Mouse (Mus musculus) CD4-positive, CD25-positive, alpha-beta regulatory T cell, adult 4 months (primary cell): ENCODE measurements at regions not wholly inside any gene's neighbourhood (a gene's known extent, or its start where the extent isn't known, plus 50 kb on each side); places are given as distances from the start of the nearest gene placed in this dataset.
"Not testable (repeated sequence)": the region's sequence is repeated elsewhere in the genome, so short reads cannot be mapped to it uniquely, and the experiment has no call there.

Source experiments
- ATAC-seq: one replicate; pipeline ENCODE4 v1.8.0; 2017

- peak; percentile 6 for ATAC-seq
These were observed 87.3 kb downstream of the Gm11077 start for GRCm38 (mm10) chr6:140816359-140816758.

DNA sequence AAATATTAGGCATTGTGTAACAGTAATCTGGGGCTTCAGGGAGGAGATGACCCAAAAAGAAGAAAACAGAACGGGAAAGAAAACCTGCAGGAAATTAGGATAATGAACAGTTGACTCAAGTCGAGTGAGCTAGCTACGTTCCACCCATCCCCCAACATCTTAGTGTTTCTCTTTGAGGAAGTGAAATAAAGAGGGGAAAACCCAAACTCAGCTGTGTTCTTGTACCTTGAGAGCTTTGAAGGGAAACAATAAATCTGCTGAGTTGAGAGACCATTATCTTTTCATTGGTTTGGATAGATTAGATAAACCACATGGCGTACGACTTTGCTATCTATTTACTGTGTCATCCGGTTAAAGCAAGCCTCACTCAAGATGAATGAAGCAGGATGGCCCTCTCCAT, 87.7 kb downstream of the Gm11077 start:
- peak; percentile 95 for ATAC-seq

- peak; percentile 6 for ATAC-seq
These were observed 90.4 kb downstream of the Gm11077 start for GRCm38 (mm10) chr6:140819451-140819878.

DNA sequence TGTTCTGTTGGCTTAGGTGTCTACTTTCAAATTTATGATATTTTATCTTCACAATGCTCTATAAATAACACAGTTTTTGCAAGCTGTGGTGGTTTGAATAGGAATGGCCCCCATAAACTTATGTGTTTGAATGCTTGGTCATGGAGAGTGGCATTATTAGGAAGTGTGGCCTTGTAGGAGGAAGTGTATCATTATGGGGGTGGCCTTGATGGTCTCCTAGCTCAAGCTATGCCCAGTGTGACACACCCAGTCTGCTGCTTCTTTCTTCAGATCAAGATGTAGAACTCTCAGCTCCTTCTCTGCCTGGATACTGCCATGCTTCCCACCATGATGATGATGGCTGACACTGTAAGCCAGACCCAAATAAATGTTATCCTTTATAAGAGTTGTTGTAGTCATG, 97.4 kb downstream of the Gm11077 start:
- ATAC-seq: no peak

DNA sequence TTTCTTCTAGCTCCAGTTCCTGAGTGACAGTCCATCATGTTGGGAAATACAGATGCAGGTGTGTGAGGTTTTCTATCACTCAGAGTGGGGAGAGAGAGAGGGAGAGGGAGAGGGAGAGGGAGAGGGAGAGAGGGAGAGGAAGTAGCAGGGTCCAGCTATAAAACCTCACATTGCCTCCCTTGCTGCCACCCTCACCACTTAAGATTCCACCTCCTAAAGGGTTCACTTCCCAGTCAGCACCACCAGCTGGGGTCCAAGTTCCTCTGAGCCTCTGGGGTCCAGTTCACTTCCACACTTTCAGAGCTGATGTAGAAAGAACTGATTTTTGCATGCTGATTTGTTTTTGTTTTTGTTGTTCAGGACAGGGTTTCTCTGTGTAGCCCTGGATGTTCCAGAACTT, 98.6 kb downstream of the Gm11077 start:
- no peak for ATAC-seq

GRCm38 (mm10) chr6:140843292-140843991, 114.4 kb downstream of the Gm11077 start:
- no peak for ATAC-seq

- no peak for ATAC-seq
These were observed 118.1 kb downstream of the Gm11077 start for GRCm38 (mm10) chr6:140847165-140847564.

DNA sequence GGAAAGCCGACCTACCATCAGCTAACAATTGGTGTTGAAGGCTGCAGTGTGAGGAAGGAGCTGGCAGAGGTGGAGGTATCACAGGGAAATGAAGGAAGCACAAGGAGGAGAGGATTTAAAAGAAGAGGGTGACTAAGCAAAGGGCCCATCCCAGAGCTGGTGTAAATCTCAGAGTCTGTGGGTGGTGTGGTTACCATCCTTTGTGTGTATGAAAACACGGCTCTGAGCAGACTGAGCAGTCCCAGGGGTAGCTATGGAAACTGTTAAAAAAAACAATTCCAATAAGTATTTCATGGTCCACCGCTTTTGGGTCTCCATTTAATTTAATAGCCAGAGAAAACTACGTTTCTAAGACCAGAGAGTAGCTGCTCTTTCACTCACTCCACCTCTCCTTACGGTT, 123.3 kb downstream of the Gm11077 start:
- ATAC-seq: no peak

DNA sequence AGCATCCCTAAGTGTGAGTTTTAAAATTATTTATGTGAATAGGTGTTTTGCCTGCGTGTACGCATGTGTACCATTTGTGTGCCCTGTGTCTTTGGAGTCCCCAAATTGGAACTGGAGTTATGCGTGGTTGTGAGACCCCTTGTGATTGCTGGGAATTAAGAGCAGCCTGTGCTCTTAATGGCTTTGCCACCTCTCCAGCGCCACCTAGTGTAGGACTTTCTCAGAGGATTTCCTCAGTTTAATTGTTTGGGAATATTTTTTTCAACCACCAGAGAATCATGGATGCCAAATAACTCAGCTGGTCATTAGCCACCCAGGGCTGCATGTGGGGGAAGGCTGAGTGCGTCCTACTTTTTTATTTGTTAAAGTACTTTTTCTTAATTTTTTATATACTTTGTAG, 124.4 kb downstream of the Gm11077 start:
- ATAC-seq: peak; percentile 65

- no peak for ATAC-seq
These were observed 125.6 kb downstream of the Gm11077 start for GRCm38 (mm10) chr6:140854691-140855090.

DNA sequence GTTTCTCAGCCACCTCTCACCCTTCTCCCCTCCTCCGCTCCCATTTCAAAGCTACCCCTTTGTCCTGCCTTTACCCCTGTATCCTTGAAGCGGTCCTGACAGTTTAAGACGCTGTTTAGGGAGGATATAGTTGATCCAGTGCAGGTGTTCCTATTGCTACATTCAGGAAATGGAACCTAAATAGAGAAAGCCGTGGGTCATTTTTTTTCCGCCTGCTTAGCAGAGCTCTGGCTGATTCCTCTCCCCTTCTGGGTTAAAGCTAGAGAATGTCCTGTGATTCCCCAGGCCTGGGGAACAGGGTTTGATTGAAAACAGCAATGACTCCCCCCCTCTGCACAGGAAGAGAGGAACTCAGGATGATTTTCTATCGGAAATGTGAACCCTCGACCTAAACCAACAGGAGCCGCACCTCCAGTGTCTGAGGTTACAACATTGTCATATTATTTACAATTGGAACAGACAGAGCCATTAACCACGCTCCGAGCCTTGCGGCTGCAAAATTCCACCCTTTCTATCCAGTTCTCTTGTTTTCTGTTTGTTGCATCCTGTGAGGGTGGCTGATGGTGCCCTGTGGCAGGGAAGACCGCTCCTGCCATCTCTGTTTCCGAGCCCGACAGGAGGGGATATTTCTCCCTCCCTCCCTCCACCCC, 127.5 kb downstream of the Gm11077 start:
- ATAC-seq: no peak

- ATAC-seq: no peak
These were observed 128.1 kb downstream of the Gm11077 start for GRCm38 (mm10) chr6:140857118-140857746.

DNA sequence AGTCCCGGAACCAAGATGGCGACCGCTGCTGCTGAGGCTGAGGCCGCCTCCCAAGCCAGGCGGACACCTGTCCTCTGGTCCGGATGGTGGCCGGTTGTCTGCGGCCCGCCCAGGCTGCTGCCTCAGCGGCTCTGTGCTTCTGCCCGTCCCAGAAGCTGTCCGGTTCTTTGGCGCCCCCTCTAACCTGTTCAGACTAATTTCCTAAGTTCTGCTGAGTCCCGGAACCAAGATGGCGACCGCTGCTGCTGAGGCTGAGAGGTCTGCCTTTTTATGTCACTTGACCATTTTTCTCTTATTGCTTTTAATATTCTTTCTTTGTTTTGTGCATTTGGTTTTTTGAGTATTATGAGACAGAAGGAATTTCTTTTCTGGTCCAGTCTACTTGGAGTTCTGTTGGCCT, 140.4 kb downstream of the Gm11077 start:
- ATAC-seq: not testable (repeated sequence)

DNA sequence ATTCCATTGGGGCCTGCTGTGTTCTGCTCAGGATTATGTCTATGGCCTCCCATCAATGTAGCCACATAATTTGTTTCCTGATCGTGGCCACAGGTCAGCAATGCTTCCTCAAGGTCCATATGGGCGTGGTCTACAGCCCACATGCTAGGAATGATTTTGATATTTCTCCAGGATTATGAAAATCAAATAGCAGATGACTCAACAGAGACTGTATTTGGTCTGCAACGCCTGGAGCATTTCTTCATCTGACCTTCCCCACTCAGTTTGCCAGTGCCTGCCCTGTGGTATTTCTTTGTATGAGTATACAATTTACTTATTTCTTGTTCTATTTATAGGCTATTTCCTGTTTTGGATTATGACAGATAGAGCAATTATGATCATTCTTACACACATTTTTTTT, 145.7 kb downstream of the Gm11077 start:
- ATAC-seq: no peak

GRCm38 (mm10) chr6:140883651-140884050, 154.6 kb downstream of the Gm11077 start:
- ATAC-seq: no peak

DNA sequence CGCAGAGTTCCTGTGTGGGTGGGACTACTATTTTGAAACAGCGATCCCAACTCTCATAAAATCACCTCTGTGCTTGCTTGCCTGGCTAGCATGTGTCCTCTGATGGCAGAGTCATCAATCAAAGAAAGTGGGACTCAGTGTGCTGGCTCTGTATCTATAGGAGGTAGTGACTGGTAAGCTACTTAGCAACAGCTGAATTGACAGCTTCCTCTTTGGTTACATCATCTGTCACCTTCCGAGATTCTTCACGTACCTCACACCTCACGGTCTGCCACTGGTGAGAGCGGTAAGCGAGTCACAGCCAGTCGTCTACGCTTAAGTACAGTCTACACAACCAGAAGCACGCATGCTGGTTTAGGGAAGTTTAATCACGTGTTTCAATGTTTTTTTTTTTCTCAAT, 159.5 kb downstream of the Gm11077 start:
- no peak for ATAC-seq

- ATAC-seq: no peak
These were observed 161.0 kb downstream of the Gm11077 start for GRCm38 (mm10) chr6:140890060-140890459.

- no peak for ATAC-seq
These were observed 161.5 kb downstream of the Gm11077 start for GRCm38 (mm10) chr6:140890591-140890990.

GRCm38 (mm10) chr6:140894467-140894866, 165.4 kb downstream of the Gm11077 start:
- no peak for ATAC-seq

GRCm38 (mm10) chr6:140895441-140895840, 166.4 kb downstream of the Gm11077 start:
- no peak for ATAC-seq

GRCm38 (mm10) chr6:140897111-140897510, 168.0 kb downstream of the Gm11077 start:
- ATAC-seq: no peak

DNA sequence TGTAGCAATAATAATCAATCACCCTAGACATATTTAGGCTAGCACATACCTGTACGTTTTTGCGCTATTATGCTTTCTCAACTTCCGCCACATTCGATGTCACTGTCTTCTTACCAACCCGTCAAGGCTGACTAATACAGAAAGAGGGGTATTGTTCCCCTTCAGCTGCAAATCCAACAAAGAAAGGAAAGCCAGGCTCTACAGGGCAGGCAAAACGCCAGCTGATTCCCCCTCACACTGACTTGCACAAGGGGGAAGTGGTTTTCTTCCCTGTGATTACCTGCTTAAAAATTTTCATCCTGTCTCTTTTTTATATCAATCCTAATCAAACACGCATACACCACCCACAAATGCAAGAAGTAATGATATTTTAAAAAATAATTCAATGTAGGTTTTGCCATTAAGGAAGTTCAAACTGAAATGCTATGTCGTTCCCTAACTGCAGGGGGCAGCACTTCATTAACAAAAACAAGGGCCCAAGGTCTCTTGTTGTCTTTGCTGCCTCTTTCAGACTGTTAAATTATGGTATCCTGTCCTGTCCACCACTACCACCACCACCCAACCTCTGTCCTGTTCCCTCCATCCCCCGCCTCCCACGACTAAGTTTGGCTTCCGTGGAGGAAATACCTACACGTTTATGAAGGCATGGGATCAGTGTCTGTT, 195.4 kb downstream of the Gm11077 start:
- no peak for ATAC-seq

DNA sequence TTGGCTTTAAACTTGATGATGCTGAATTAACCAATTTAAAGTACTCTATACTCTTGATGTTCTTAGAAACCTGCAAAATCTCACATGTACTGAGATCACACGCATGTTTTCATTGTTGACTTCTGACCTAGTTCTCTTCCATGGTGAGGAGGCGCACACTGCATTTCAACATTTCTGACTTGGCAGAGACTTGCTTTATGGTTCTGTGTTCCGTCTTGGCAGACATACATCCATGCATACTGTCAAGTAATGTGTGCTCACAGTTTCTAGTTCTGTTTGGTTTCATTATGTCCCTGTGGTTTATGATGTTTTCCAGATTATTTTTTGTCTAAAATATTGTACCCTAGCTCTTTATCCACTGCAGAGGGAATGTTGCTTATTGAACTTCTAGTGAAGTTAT, 198.5 kb downstream of the Gm11077 start:
- no peak for ATAC-seq
